Mouse (Mus musculus) heart, adult 2 months (tissue): Measurements from ENCODE around the gene Tuba8. TPM values are rescaled to one million over a fixed set of nuclear protein-coding genes. Genes with fewer than 3 reads are reported as not detected.

ENCODE experiments used
- DNase-seq, 2 experiments: peaks; one replicate each; pipeline ENCODE4 v3.0.0; 2021
- H3K27ac ChIP-seq: fragments of 200-600 bp; 2 replicates; pipeline ENCODE4 v1.8.1; 2022
- H3K27me3 ChIP-seq: fragments of 200-500 bp; 2 replicates; pipeline ENCODE4 v1.6.1; 2012; ENCODE audit warnings: mild to moderate bottlenecking, low read length, inconsistent platforms, mixed read lengths; ENCODE audit not compliant: control insufficient read depth, insufficient read depth
- H3K36me3 ChIP-seq: fragments of 200-500 bp; 2 replicates; pipeline ENCODE4 v1.6.1; 2012; ENCODE audit warnings: low read length, inconsistent platforms; ENCODE audit not compliant: control insufficient read depth, insufficient read depth
- H3K4me1 ChIP-seq: fragments of 200-500 bp; 2 replicates; pipeline ENCODE4 v1.6.1; 2011; ENCODE audit warnings: low read length; ENCODE audit not compliant: control insufficient read depth, insufficient read depth
- H3K4me3 ChIP-seq: fragments of 200-600 bp; 2 replicates; pipeline ENCODE4 v1.8.1; 2022
- H3K79me2 ChIP-seq: fragments of 200-500 bp; replicated peaks from 2 replicates; pipeline ENCODE4 v1.6.1; 2012; ENCODE audit warnings: mild to moderate bottlenecking, inconsistent platforms, low read length, moderate library complexity, mixed read lengths; ENCODE audit not compliant: control insufficient read depth, insufficient read depth
- H3K9ac ChIP-seq: fragments of 200-500 bp; 2 replicates; pipeline ENCODE4 v1.6.1; 2012; ENCODE audit warnings: low read depth, mild to moderate bottlenecking, control low read depth, inconsistent platforms, low read length, mixed read lengths
- CTCF ChIP-seq: fragments of 200-600 bp; IDR thresholded peaks from 2 replicates; pipeline ENCODE4 v1.8.1; 2022; ENCODE audit warnings: antibody characterized with exemption, mild to moderate bottlenecking, moderate library complexity
- EP300 ChIP-seq: fragments of 200-500 bp; IDR thresholded peaks from 2 replicates; pipeline ENCODE4 v1.6.1; 2011; ENCODE audit warnings: low read depth, low read length, control low read depth; ENCODE audit not compliant: insufficient read depth
- POLR2A ChIP-seq: fragments of 200-500 bp; IDR thresholded peaks from 2 replicates; pipeline ENCODE4 v1.6.1; 2011; ENCODE audit warnings: mild to moderate bottlenecking, low read depth, low read length, control low read depth; ENCODE audit not compliant: insufficient read depth
- WGBS: fragments of 180-500 bp; shearing (Covaris S2); methylation state at CpG from one replicate; pipeline ENCODE4 v1.1.7; 2018; 5-methylcytosine and 5-hydroxymethylcytosine counted together
- intact Hi-C: fragments of 180-260 bp; cut with DNase I; formaldehyde crosslinking; loops from one replicate; pipeline ENCODE4 v1.15.1; 2025
- polyA plus RNA-seq: library from polyadenylated mRNA; depleted of rRNA; stranded (reverse); fragments of >200 nt; gene quantifications from 2 replicates; pipeline ENCODE4 v1.2.3, GENCODE M21; 2012
- total RNA-seq, 2 experiments: library from RNA; stranded (reverse); gene quantifications; 2 replicates each; pipeline ENCODE4 v1.2.3; 2021

Tuba8 gene
- total and polyA plus RNA-seq, 3 experiments, result 71.6 to 198 (median 192) TPM

GRCm38 (mm10) chr6:121226744-121227143, 16.2 kb downstream of the Tuba8 start:
- DNase-seq, result no peak
- intact Hi-C loops, result no loop called here
- TF ChIP-seq EP300 (no peak), CTCF (no peak), POLR2A (no peak)
- H3K79me2 ChIP-seq, result no peaks in the 10 kb centered on the region
- no peaks in the 10 kb centered on the region for H3K27me3 ChIP-seq
- no peak overlapping the region for H3K9ac ChIP-seq
- H3K4me3 ChIP-seq, result no peak overlapping the region
- H3K4me1 ChIP-seq, result no peaks in the 10 kb centered on the region; the same call in 1 of the 2 replicates
- H3K36me3 ChIP-seq, result peaks cover 7% of the 10 kb centered on the region; the same call in 1 of the 2 replicates
- no peak overlapping the region for H3K27ac ChIP-seq
- 70% methylated on average over 2 of the region's 2 CpGs for WGBS

- H3K27me3 ChIP-seq, result no peaks in the 10 kb centered on the region
- H3K79me2 ChIP-seq, result no peaks in the 10 kb centered on the region
- no peak overlapping the region for H3K9ac ChIP-seq
- H3K36me3 ChIP-seq, result peaks cover 5% of the 10 kb centered on the region; the same call in 1 of the 2 replicates
- no peaks in the 10 kb centered on the region; the same call in 1 of the 2 replicates for H3K4me1 ChIP-seq
- no peak for TF ChIP-seq EP300
- TF ChIP-seq POLR2A, result no peak
- TF ChIP-seq CTCF, result no peak
- WGBS, result 69% methylated on average over 8 of the region's 8 CpGs
- no peak overlapping the region for H3K4me3 ChIP-seq
- DNase-seq, result no peak
- H3K27ac ChIP-seq, result no peak overlapping the region
- intact Hi-C loops, result no loop called here
Measured at GRCm38 (mm10) chr6:121228421-121228820, 17.9 kb downstream of the Tuba8 start.

DNA sequence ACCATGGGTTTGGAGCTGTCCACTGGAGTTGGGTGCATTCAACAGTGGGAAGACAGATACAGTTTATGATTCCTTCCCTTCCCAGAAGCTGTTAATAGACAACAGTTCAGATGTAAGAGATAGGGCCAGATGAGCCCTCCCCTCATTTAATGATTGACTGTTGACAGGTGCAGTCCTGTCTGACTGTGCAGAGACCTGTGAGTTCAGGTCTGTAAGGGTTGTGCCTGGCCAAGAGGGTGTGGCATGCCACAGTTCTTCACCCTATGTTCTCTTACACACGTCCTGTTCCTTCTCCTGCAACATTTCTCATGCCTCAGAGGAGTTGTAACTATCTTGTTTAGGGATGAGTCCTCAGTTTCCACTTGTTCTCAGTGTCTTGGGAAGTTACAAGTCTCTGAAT, 22.2 kb downstream of the Tuba8 start:
- intact Hi-C loops, result no loop called here

GRCm38 (mm10) chr6:121236386-121236785, 25.9 kb downstream of the Tuba8 start:
- 93% methylated on average over 2 of the region's 2 CpGs for WGBS
- H3K36me3 ChIP-seq, result no peaks in the 10 kb centered on the region
- DNase-seq, result no peak
- no peaks in the 10 kb centered on the region for H3K27me3 ChIP-seq
- H3K9ac ChIP-seq, result no peak overlapping the region
- H3K27ac ChIP-seq, result no peak overlapping the region
- intact Hi-C loops, result no loop called here
- H3K4me3 ChIP-seq, result no peak overlapping the region
- TF ChIP-seq POLR2A, result no peak
- no peak for TF ChIP-seq EP300
- TF ChIP-seq CTCF, result no peak
- no peaks in the 10 kb centered on the region for H3K79me2 ChIP-seq
- no peaks in the 10 kb centered on the region for H3K4me1 ChIP-seq

More for the DNA sequence above, 22.2 kb downstream of the Tuba8 start:
- no peaks in the 10 kb centered on the region for H3K36me3 ChIP-seq
- TF ChIP-seq CTCF, result no peak
- TF ChIP-seq EP300, result no peak
- TF ChIP-seq POLR2A, result no peak
- H3K4me3 ChIP-seq, result no peak overlapping the region
- no peaks in the 10 kb centered on the region for H3K4me1 ChIP-seq
- H3K27ac ChIP-seq, result no peak overlapping the region
- 54% methylated on average over 1 of the region's 1 CpGs for WGBS
- H3K27me3 ChIP-seq, result no peaks in the 10 kb centered on the region
- H3K9ac ChIP-seq, result no peak overlapping the region
- no peaks in the 10 kb centered on the region for H3K79me2 ChIP-seq
- DNase-seq, result no peak

GRCm38 (mm10) chr6:121238209-121238608, 27.7 kb downstream of the Tuba8 start:
- H3K4me3 ChIP-seq, result no peak overlapping the region
- no peak overlapping the region for H3K27ac ChIP-seq
- TF ChIP-seq EP300 (no peak), POLR2A (no peak), CTCF (no peak)
- no peak overlapping the region for H3K9ac ChIP-seq
- no peaks in the 10 kb centered on the region for H3K27me3 ChIP-seq
- intact Hi-C loops, result no loop called here
- H3K79me2 ChIP-seq, result no peaks in the 10 kb centered on the region
- WGBS, result 93% methylated on average over 4 of the region's 4 CpGs
- no peaks in the 10 kb centered on the region for H3K4me1 ChIP-seq
- no peaks in the 10 kb centered on the region for H3K36me3 ChIP-seq
- DNase-seq, result no peak

DNA sequence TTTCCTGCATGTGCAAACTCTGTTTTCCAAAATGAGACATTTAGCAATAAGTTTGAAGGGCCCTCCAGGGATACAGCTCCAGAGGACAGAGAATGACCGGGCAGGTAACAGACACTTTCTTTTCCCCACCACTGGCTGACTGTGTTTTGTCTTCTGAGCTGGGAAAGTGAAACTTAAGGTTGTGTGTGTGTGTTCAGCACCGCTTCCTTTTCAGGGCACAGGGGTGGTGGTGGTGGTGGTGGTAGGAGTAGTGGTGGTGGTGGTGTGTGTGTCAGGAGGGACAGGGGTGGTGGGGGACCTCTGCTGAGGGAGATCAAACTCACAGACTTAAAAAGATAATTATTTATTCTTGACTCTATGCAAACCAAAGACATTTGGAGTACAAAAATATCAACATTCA, 31.3 kb downstream of the Tuba8 start:
- Histone ChIP-seq H3K36me3 (no peaks in the 10 kb centered on the region), H3K4me3 (no peak overlapping the region), H3K79me2 (no peaks in the 10 kb centered on the region), H3K27me3 (no peaks in the 10 kb centered on the region), H3K4me1 (no peaks in the 10 kb centered on the region), H3K27ac (no peak overlapping the region), H3K9ac (no peak overlapping the region)
- DNase-seq, result no peak
- intact Hi-C loops, result no loop called here
- 89% methylated on average over 2 of the region's 2 CpGs for WGBS
- TF ChIP-seq CTCF (no peak), EP300 (no peak), POLR2A (no peak)
